Mouse (Mus musculus): ENCODE results near the gene Ipo7. TPM values are rescaled to one million over a fixed set of nuclear protein-coding genes. Genes with fewer than 3 reads are reported as not detected.

Ipo7 gene
- polyA plus RNA-seq, 1 experiment from 2014 or later = 19.2 TPM

GRCm38 (mm10) chr7:110008513-110008912, 9.6 kb upstream of the Ipo7 start:
- 91% methylated on average over 1 of the region's 1 CpGs for WGBS
- Histone ChIP-seq H3K27me3 (ENCODE audit: control insufficient read depth, insufficient read depth, low read length) (no peaks in the 10 kb centered on the region), H3K36me3 (ENCODE audit: control insufficient read depth, insufficient read depth, low read length) (no peaks in the 10 kb centered on the region), H3K4me1 (ENCODE audit: control insufficient read depth, insufficient read depth, low read length) (no peaks in the 10 kb centered on the region), H3K9ac (replicated peaks; ENCODE audit: low read length) (no peak overlapping the region), H3K27ac (replicated peaks; ENCODE audit: low read depth, low read length) (no peak overlapping the region), H3K4me3 (replicated peaks; ENCODE audit: low read depth, low read length) (no peak overlapping the region), H3K9me3 (ENCODE audit: control insufficient read depth, low read length) (no peaks in the 10 kb centered on the region), H3K4me2 (ENCODE audit: low read length) (no peak overlapping the region)
- no peak for ATAC-seq (ENCODE audit: low FRiP score, low TSS enrichment)
- no peak for DNase-seq

- Histone ChIP-seq H3K27me3 (ENCODE audit: control insufficient read depth, insufficient read depth, low read length) (no peaks in the 10 kb centered on the region), H3K36me3 (ENCODE audit: control insufficient read depth, insufficient read depth, low read length) (no peaks in the 10 kb centered on the region), H3K4me2 (ENCODE audit: low read length) (no peak overlapping the region), H3K4me1 (ENCODE audit: control insufficient read depth, insufficient read depth, low read length) (no peaks in the 10 kb centered on the region), H3K9ac (replicated peaks; ENCODE audit: low read length) (no peak overlapping the region), H3K4me3 (replicated peaks; ENCODE audit: low read depth, low read length) (no peak overlapping the region), H3K9me3 (ENCODE audit: control insufficient read depth, low read length) (no peaks in the 10 kb centered on the region), H3K27ac (replicated peaks; ENCODE audit: low read depth, low read length) (no peak overlapping the region)
- 96% methylated on average over 6 of the region's 6 CpGs for WGBS
- DNase-seq (no peak), ATAC-seq (ENCODE audit: low FRiP score, low TSS enrichment) (no peak)
Observed at GRCm38 (mm10) chr7:110009084-110009483, 9.0 kb upstream of the Ipo7 start.

- H3K36me3 ChIP-seq (ENCODE audit: control insufficient read depth, insufficient read depth, low read length) = no peaks in the 10 kb centered on the region
- H3K9me3 ChIP-seq (ENCODE audit: control insufficient read depth, low read length) = no peaks in the 10 kb centered on the region
Observed at GRCm38 (mm10) chr7:110011417-110011816, 6.7 kb upstream of the Ipo7 start.

DNA sequence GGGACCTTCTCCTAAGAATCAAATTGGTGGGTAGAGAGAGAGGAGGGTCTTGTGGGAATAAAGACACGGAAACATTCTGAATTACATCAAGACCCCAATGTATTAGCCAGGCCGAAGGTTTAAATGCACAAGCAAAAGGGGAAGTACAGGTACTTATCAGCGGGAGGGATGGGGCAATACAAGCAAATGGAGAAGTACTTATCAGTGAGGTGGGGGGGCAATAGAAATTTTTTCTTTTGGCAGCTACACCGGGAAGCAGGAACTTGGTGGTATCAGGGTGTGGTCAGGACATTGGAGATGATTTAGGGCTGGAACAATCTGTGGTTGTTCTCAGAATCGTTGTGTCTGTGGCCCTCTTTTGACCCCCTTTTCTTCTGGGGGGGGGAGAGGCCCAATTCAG, 3.8 kb upstream of the Ipo7 start:
- Histone ChIP-seq H3K9me3 (ENCODE audit: control insufficient read depth, low read length) (no peaks in the 10 kb centered on the region), H3K36me3 (ENCODE audit: control insufficient read depth, insufficient read depth, low read length) (no peaks in the 10 kb centered on the region), H3K27me3 (ENCODE audit: control insufficient read depth, insufficient read depth, low read length) (no peaks in the 10 kb centered on the region), H3K4me2 (ENCODE audit: low read length) (no peak overlapping the region), H3K4me1 (ENCODE audit: control insufficient read depth, insufficient read depth, low read length) (peaks cover 5% of the 10 kb centered on the region), H3K27ac (replicated peaks; ENCODE audit: low read depth, low read length) (no peak overlapping the region), H3K9ac (replicated peaks; ENCODE audit: low read length) (no peak overlapping the region), H3K4me3 (replicated peaks; ENCODE audit: low read depth, low read length) (no peak overlapping the region)
- ATAC-seq (ENCODE audit: low FRiP score, low TSS enrichment) = no peak
- 91% methylated on average over 5 of the region's 5 CpGs for WGBS
- no peak for DNase-seq

More at GRCm38 (mm10) chr7:110011417-110011816, 6.7 kb upstream of the Ipo7 start:
- Histone ChIP-seq H3K4me2 (ENCODE audit: low read length) (no peak overlapping the region), H3K4me1 (ENCODE audit: control insufficient read depth, insufficient read depth, low read length) (no peaks in the 10 kb centered on the region), H3K4me3 (replicated peaks; ENCODE audit: low read depth, low read length) (no peak overlapping the region), H3K27ac (replicated peaks; ENCODE audit: low read depth, low read length) (no peak overlapping the region), H3K9ac (replicated peaks; ENCODE audit: low read length) (no peak overlapping the region), H3K27me3 (ENCODE audit: control insufficient read depth, insufficient read depth, low read length) (no peaks in the 10 kb centered on the region)
- DNase-seq (no peak), ATAC-seq (ENCODE audit: low FRiP score, low TSS enrichment) (no peak)
- 62% methylated on average over 1 of the region's 1 CpGs for WGBS

DNA sequence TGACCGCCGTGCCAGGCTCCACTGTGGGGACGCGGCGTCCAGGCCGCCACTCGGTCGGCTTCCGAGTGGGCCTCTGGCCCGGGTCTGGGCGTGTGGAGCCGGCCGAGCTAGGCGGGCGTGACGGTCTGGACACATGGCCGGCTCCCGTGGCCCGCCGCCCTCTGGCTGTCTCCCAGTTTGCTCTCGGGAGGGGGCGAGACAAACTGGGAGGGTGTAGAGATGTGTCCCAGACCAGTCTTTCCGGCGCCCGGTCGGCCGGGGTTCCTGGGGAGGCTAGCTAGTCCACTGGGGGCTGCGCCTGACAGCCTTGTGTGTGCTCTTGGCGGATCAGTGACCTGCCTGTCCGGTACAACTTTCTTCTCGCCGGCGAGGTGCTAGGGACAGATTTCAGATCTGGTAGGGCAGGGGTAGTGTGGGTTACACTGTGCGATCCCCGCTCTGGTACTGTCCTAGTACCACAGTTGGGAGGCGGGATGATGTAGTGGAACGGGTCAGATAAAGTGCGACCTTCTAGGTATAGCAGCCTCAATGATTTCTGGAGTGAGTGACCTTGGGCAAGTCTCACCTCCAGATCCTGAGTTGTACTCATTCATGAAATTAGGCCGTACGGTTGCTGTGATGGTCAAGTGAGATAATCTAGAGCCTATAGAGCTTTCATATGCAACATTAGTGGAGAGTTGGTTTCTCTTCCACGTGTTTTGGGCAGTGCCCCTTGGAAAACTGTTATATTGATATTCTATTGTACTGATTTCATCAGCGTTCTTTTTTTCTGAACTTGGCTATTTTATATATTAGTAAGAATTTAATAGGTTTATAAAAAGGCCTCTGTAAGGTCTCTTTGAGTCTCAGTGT, 783 bp downstream of the Ipo7 start:
- ATAC-seq (ENCODE audit: low FRiP score, low TSS enrichment) = peak; percentile 75

DNA sequence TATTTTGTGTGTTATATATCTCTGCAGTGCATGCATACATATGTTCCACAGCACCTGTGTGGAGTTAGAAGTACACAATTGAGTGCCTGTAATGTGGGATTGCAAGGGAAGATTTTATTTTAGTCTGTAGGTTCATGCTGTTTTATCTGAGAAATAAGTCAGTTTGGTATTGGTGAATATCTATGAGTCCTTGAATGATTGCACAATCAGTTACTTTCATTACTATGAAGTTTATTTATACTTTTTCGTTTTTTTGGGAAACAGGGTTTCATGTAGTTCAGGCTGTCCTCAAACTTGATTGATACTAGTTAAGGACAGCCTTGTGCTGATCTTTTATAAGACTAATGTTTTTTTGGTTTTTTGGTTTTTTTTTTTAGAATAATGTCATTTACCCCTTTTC, 5.5 kb downstream of the Ipo7 start:
- no peak overlapping the region for H3K4me2 ChIP-seq (ENCODE audit: low read length)
- 95% methylated on average over 1 of the region's 1 CpGs for WGBS
- no peak overlapping the region for H3K27ac ChIP-seq (replicated peaks; ENCODE audit: low read depth, low read length)
- no peak overlapping the region for H3K9ac ChIP-seq (replicated peaks; ENCODE audit: low read length)
- ATAC-seq (ENCODE audit: low FRiP score, low TSS enrichment) (no peak), DNase-seq (no peak)
- no peaks in the 10 kb centered on the region; the same call in 1 of the 2 replicates for H3K36me3 ChIP-seq (ENCODE audit: control insufficient read depth, insufficient read depth, low read length)
- 0 out of 2 replicates have a peak, but pooled peaks cover 6% of the 10 kb centered on the region for H3K9me3 ChIP-seq (ENCODE audit: control insufficient read depth, low read length)
- H3K4me1 ChIP-seq (ENCODE audit: control insufficient read depth, insufficient read depth, low read length) = peaks cover 14% of the 10 kb centered on the region
- no peaks in the 10 kb centered on the region for H3K27me3 ChIP-seq (ENCODE audit: control insufficient read depth, insufficient read depth, low read length)
- H3K4me3 ChIP-seq (replicated peaks; ENCODE audit: low read depth, low read length) = no peak overlapping the region

More for the DNA sequence above, 783 bp downstream of the Ipo7 start:
- Histone ChIP-seq H3K9me3 (ENCODE audit: control insufficient read depth, low read length) (no peaks in the 10 kb centered on the region), H3K4me2 (ENCODE audit: low read length) (peak overlapping the region; percentile 93), H3K9ac (replicated peaks; ENCODE audit: low read length) (peak overlapping the region; percentile 93), H3K36me3 (ENCODE audit: control insufficient read depth, insufficient read depth, low read length) (no peaks in the 10 kb centered on the region), H3K27ac (replicated peaks; ENCODE audit: low read depth, low read length) (peak overlapping the region; percentile 88), H3K4me1 (ENCODE audit: control insufficient read depth, insufficient read depth, low read length) (peaks cover 14% of the 10 kb centered on the region), H3K4me3 (replicated peaks; ENCODE audit: low read depth, low read length) (peak overlapping the region; percentile 97), H3K27me3 (ENCODE audit: control insufficient read depth, insufficient read depth, low read length) (no peaks in the 10 kb centered on the region)
- no peak for DNase-seq
- WGBS = under 1% methylated on average over 42 of the region's 42 CpGs

GRCm38 (mm10) chr7:110026594-110026993, 8.5 kb downstream of the Ipo7 start:
- no peak for ATAC-seq (ENCODE audit: low FRiP score, low TSS enrichment)
- Histone ChIP-seq H3K9ac (replicated peaks; ENCODE audit: low read length) (no peak overlapping the region), H3K4me1 (ENCODE audit: control insufficient read depth, insufficient read depth, low read length) (no peaks in the 10 kb centered on the region), H3K27me3 (ENCODE audit: control insufficient read depth, insufficient read depth, low read length) (no peaks in the 10 kb centered on the region), H3K9me3 (ENCODE audit: control insufficient read depth, low read length) (0 out of 2 replicates have a peak, but pooled peaks cover 6% of the 10 kb centered on the region), H3K27ac (replicated peaks; ENCODE audit: low read depth, low read length) (no peak overlapping the region), H3K36me3 (ENCODE audit: control insufficient read depth, insufficient read depth, low read length) (peaks cover 21% of the 10 kb centered on the region), H3K4me3 (replicated peaks; ENCODE audit: low read depth, low read length) (no peak overlapping the region), H3K4me2 (ENCODE audit: low read length) (no peak overlapping the region)
- no peak for DNase-seq
- WGBS = 91% methylated on average over 2 of the region's 2 CpGs

DNA sequence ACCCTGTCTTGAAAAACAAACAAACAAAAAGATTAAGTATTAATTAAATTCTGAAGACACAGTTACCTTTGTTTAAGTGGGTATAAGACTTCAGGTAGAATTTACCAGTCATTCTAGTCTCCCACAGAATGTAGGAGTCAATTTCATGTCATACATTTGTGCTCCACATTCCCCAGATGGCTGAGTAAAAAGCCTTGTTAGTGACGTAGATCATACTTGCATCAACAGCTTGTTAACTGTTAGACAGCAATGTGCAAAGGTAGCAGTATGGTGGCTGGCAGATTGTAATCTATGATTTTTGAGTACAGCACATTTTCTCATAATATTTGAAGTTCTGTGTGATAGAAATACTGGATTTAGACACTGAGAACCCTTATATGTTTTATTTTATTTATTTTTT, 10.8 kb downstream of the Ipo7 start:
- Histone ChIP-seq H3K4me3 (replicated peaks; ENCODE audit: low read depth, low read length) (no peak overlapping the region), H3K4me2 (ENCODE audit: low read length) (no peak overlapping the region), H3K36me3 (ENCODE audit: control insufficient read depth, insufficient read depth, low read length) (peaks cover 40% of the 10 kb centered on the region), H3K9me3 (ENCODE audit: control insufficient read depth, low read length) (0 out of 2 replicates have a peak, but pooled peaks cover 6% of the 10 kb centered on the region), H3K4me1 (ENCODE audit: control insufficient read depth, insufficient read depth, low read length) (no peaks in the 10 kb centered on the region), H3K27me3 (ENCODE audit: control insufficient read depth, insufficient read depth, low read length) (no peaks in the 10 kb centered on the region), H3K27ac (replicated peaks; ENCODE audit: low read depth, low read length) (no peak overlapping the region), H3K9ac (replicated peaks; ENCODE audit: low read length) (no peak overlapping the region)
- no peak for DNase-seq
- WGBS = 84% methylated on average over 1 of the region's 1 CpGs
- no peak for ATAC-seq (ENCODE audit: low FRiP score, low TSS enrichment)

DNA sequence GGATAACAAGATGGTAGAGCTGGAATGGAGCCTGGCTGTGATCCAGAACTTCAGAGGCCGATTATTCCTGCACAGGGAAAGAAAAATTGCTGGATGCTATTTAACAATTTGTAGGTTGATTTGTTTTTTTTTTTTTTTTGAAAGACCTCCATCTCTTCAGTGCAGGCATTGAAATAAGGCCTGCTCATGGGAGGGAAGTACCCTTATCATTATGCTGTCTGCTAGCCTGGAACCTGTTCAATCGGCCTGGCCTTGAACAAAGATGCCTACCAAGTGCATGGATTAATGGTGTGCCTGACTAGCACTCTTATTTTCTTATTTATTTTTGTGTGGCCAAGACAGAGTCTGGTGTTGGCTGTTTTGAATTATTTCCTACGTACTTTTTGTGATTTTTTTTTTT, 12.3 kb downstream of the Ipo7 start:
- Histone ChIP-seq H3K4me1 (ENCODE audit: control insufficient read depth, insufficient read depth, low read length) (no peaks in the 10 kb centered on the region), H3K9me3 (ENCODE audit: control insufficient read depth, low read length) (no peaks in the 10 kb centered on the region), H3K9ac (replicated peaks; ENCODE audit: low read length) (no peak overlapping the region), H3K4me3 (replicated peaks; ENCODE audit: low read depth, low read length) (no peak overlapping the region), H3K27ac (replicated peaks; ENCODE audit: low read depth, low read length) (no peak overlapping the region), H3K4me2 (ENCODE audit: low read length) (no peak overlapping the region), H3K36me3 (ENCODE audit: control insufficient read depth, insufficient read depth, low read length) (peaks cover 47% of the 10 kb centered on the region), H3K27me3 (ENCODE audit: control insufficient read depth, insufficient read depth, low read length) (no peaks in the 10 kb centered on the region)
- 89% methylated on average over 3 of the region's 3 CpGs for WGBS
- no peak for ATAC-seq (ENCODE audit: low FRiP score, low TSS enrichment)
- DNase-seq = no peak
